Mouse (Mus musculus) kidney, adult 2 months (tissue): ENCODE results near the gene Agpat3. TPM values are rescaled to one million over a fixed set of nuclear protein-coding genes. Genes with fewer than 3 reads are reported as not detected.

Experiments
- DNase-seq: peaks from one replicate; pipeline ENCODE4 v3.0.0; 2021
- H3K27ac ChIP-seq: fragments of 200-500 bp; 2 replicates; pipeline ENCODE4 v1.5.1; 2012; ENCODE audit warnings: low read depth, low read length, control low read depth, inconsistent platforms; ENCODE audit not compliant: insufficient read depth
- H3K27me3 ChIP-seq: fragments of 200-500 bp; replicated peaks from 2 replicates; pipeline ENCODE4 v1.6.1; 2012; ENCODE audit warnings: mild to moderate bottlenecking, moderate library complexity, low read length, inconsistent platforms; ENCODE audit not compliant: control insufficient read depth, insufficient read depth
- H3K36me3 ChIP-seq: fragments of 200-500 bp; 2 replicates; pipeline ENCODE4 v1.6.1; 2012; ENCODE audit warnings: mild to moderate bottlenecking, moderate library complexity, low read length, inconsistent platforms; ENCODE audit not compliant: control insufficient read depth, insufficient read depth
- H3K4me1 ChIP-seq: fragments of 200-500 bp; 2 replicates; pipeline ENCODE4 v1.6.1; 2011; ENCODE audit warnings: low read length; ENCODE audit not compliant: control insufficient read depth, insufficient read depth
- H3K4me3 ChIP-seq: fragments of 200-500 bp; 2 replicates; pipeline ENCODE4 v1.5.1; 2011; ENCODE audit warnings: mild to moderate bottlenecking, low read depth, low read length, control low read depth; ENCODE audit not compliant: insufficient read depth
- CTCF ChIP-seq: fragments of 200-500 bp; conservative IDR thresholded peaks from 2 replicates; pipeline ENCODE4 v1.5.1; 2011; ENCODE audit warnings: low read depth, mild to moderate bottlenecking, control low read depth, low read length, moderate library complexity, mixed read lengths; ENCODE audit not compliant: insufficient read depth, insufficient read length
- POLR2A ChIP-seq: fragments of 200-500 bp; IDR thresholded peaks from one replicate; pipeline ENCODE4 v1.6.1; 2011; ENCODE audit warnings: low read depth, low read length, control low read depth
- WGBS: fragments of 180-500 bp; shearing (Covaris S2); methylation state at CpG from one replicate; pipeline ENCODE4 v1.1.7; 2018; 5-methylcytosine and 5-hydroxymethylcytosine counted together
- polyA plus RNA-seq: library from polyadenylated mRNA; depleted of rRNA; stranded (reverse); fragments of >200 nt; gene quantifications from 2 replicates; pipeline ENCODE4 v1.2.3, GENCODE M21; 2012

The Agpat3 gene
- polyA plus RNA-seq, 1 experiment: 460 TPM

GRCm38 (mm10) chr10:78290730-78291535 is 61.4 kb downstream of the Agpat3 start:
- H3K27ac ChIP-seq: no peak overlapping the region
- no peak overlapping the region for H3K4me3 ChIP-seq
- DNase-seq: peak; percentile 51
- H3K4me1 ChIP-seq: peaks cover 41% of the 10 kb centered on the region
- WGBS: 58% methylated on average over 8 of the region's 8 CpGs
- TF ChIP-seq POLR2A: no peak
- no peak for TF ChIP-seq CTCF
- H3K36me3 ChIP-seq: no peaks in the 10 kb centered on the region
- no peaks in the 10 kb centered on the region for H3K27me3 ChIP-seq

- 97% methylated on average over 4 of the region's 4 CpGs for WGBS
- Histone ChIP-seq H3K27ac (no peak overlapping the region), H3K36me3 (no peaks in the 10 kb centered on the region), H3K4me3 (no peak overlapping the region), H3K4me1 (peaks cover 27% of the 10 kb centered on the region), H3K27me3 (no peaks in the 10 kb centered on the region)
- no peak for TF ChIP-seq POLR2A
- no peak for TF ChIP-seq CTCF
- DNase-seq: no peak
Observed at GRCm38 (mm10) chr10:78288896-78289295, 63.4 kb downstream of the Agpat3 start.

- Histone ChIP-seq H3K36me3 (no peaks in the 10 kb centered on the region), H3K4me3 (no peak overlapping the region), H3K27ac (peak overlapping the region; percentile 11; the same call in 1 of the 2 replicates), H3K27me3 (no peaks in the 10 kb centered on the region), H3K4me1 (peaks cover 20% of the 10 kb centered on the region)
- 72% methylated on average over 5 of the region's 5 CpGs for WGBS
- DNase-seq: no peak
- TF ChIP-seq POLR2A (no peak), CTCF (no peak)
Observed at GRCm38 (mm10) chr10:78288135-78288534, 64.2 kb downstream of the Agpat3 start.

- Histone ChIP-seq H3K4me1 (peaks cover 15% of the 10 kb centered on the region), H3K36me3 (no peaks in the 10 kb centered on the region), H3K27ac (peak overlapping the region; percentile 11; the same call in 1 of the 2 replicates), H3K27me3 (no peaks in the 10 kb centered on the region), H3K4me3 (no peak overlapping the region)
- peak; percentile 73 for DNase-seq
- TF ChIP-seq CTCF (no peak), POLR2A (no peak)
- WGBS: 44% methylated on average over 22 of the region's 22 CpGs
Observed at GRCm38 (mm10) chr10:78287465-78288132, 64.7 kb downstream of the Agpat3 start.

- whole genome bisulfite sequencing: 80% methylated on average over 4 of the region's 4 CpGs
- TF ChIP-seq CTCF (no peak), POLR2A (no peak)
- Histone ChIP-seq H3K4me1 (peaks cover 6% of the 10 kb centered on the region), H3K27ac (no peak overlapping the region), H3K27me3 (no peaks in the 10 kb centered on the region), H3K4me3 (no peak overlapping the region), H3K36me3 (no peaks in the 10 kb centered on the region)
- DNase-seq: no peak
Observed at GRCm38 (mm10) chr10:78285959-78286358, 66.3 kb downstream of the Agpat3 start.

GRCm38 (mm10) chr10:78285409-78285808 is 66.9 kb downstream of the Agpat3 start:
- no peak overlapping the region for H3K27ac ChIP-seq
- DNase-seq: peak; percentile 31
- peaks cover 6% of the 10 kb centered on the region for H3K4me1 ChIP-seq
- no peaks in the 10 kb centered on the region for H3K27me3 ChIP-seq
- no peaks in the 10 kb centered on the region for H3K36me3 ChIP-seq
- H3K4me3 ChIP-seq: no peak overlapping the region
- 77% methylated on average over 6 of the region's 6 CpGs for WGBS
- TF ChIP-seq CTCF: no peak
- TF ChIP-seq POLR2A: no peak

GRCm38 (mm10) chr10:78284812-78285211 is 67.5 kb downstream of the Agpat3 start:
- Histone ChIP-seq H3K36me3 (no peaks in the 10 kb centered on the region), H3K4me3 (no peak overlapping the region), H3K4me1 (peaks cover 6% of the 10 kb centered on the region), H3K27me3 (no peaks in the 10 kb centered on the region), H3K27ac (no peak overlapping the region)
- TF ChIP-seq CTCF: no peak
- no peak for TF ChIP-seq POLR2A
- DNase-seq: no peak
- WGBS: 86% methylated on average over 12 of the region's 12 CpGs
